Mouse (Mus musculus): ENCODE data around the gene Bcan. TPM values are rescaled to one million over a fixed set of nuclear protein-coding genes. Genes with fewer than 3 reads are reported as not detected.

Gene Bcan
- total RNA-seq, 1 experiment: 1.4 TPM

DNA sequence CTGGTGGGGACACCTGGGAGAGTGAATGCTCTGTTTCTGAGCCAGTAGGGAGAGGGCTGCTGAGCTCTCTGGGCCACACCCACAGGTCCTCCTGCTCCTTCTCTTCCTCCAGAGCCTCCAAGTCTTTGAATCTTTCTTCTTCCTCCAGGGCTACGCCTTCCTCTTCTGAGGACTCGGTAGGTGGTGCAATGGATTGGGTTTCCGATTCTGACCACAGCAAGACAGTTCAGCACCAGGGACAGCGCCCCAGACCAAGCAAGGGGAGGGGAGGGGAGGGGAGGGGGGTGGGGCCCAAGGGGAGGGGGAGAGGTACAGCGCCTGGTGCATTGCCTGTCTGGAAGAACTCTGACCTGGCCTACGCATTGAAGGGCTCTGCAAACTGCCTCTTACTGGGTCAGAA lies 6.6 kb downstream of the Bcan start:
- Histone ChIP-seq H3K9ac (ENCODE audit: insufficient read depth, low read depth, low read length, poor library complexity, severe bottlenecking) (no peak overlapping the region), H3K36me3 (ENCODE audit: control insufficient read depth, insufficient read depth, low read length, poor library complexity, severe bottlenecking) (no peaks in the 10 kb centered on the region), H3K4me3 (ENCODE audit: insufficient read depth in 1 of 2, low read depth in 1 of 2, low read length in 2 of 2, poor library complexity in 1 of 2, severe bottlenecking in 1 of 2) (no peak overlapping the region), H3K9me3 (ENCODE audit: control insufficient read depth, insufficient read depth, low read depth, low read length) (no peaks in the 10 kb centered on the region), H3K4me1 (ENCODE audit: control insufficient read depth in 2 of 2, insufficient read depth in 2 of 2, low read length in 2 of 2, poor library complexity in 1 of 2) (peaks cover 0 to 17% of the 10 kb centered on the region in 2 experiments; a peak in 2 of 4 replicates), H3K27ac (ENCODE audit: insufficient read depth, low read depth, low read length, poor library complexity, severe bottlenecking) (no peak overlapping the region)
- in situ Hi-C loops (cut with MboI; ENCODE audit: low sequenced_read_pairs in 2 of 2, unreplicated experiment in 2 of 2): no loop called here
- TF ChIP-seq CHD2 (IDR thresholded peaks at IDR 0.05; ENCODE audit: low read depth, low read length) (no peak), HCFC1 (IDR thresholded peaks at IDR 0.05; ENCODE audit: borderline replicate concordance, insufficient read depth, low read length) (no peak), ZNF384 (IDR thresholded peaks at IDR 0.05; ENCODE audit: low read depth, low read length) (no peak), ZC3H11A (IDR thresholded peaks at IDR 0.05; ENCODE audit: borderline replicate concordance, low read depth, low read length) (no peak), MAFK (IDR thresholded peaks at IDR 0.05; ENCODE audit: insufficient read depth, low read depth, low read length) (no peak)
- peak; percentile 90 for DNase-seq (ENCODE audit: low read depth, low spot score)

DNA sequence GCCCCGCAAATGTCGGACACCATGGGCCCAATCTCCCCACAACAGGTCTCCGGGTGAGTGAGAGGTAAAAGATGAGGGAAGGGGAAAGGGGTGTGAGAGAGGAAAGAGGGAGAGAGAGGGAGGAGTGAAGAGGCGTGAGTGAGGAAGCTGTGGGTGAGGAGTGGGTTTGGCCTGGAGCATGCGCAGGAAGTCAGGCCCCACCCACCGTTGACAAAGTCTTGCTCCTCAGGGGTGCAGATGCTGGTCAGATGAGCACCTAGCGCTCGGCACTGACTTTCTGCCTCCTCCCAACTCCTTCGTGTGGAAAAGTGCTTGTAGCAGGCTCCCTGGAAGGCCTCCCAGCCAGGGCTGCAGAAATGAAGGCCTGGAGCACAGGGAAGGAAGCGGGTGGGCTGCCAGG lies 10.1 kb downstream of the Bcan start:
- Histone ChIP-seq H3K4me3 (ENCODE audit: insufficient read depth in 1 of 2, low read depth in 1 of 2, low read length in 2 of 2, poor library complexity in 1 of 2, severe bottlenecking in 1 of 2) (no peak overlapping the region), H3K27ac (ENCODE audit: insufficient read depth, low read depth, low read length, poor library complexity, severe bottlenecking) (no peak overlapping the region), H3K9ac (ENCODE audit: insufficient read depth, low read depth, low read length, poor library complexity, severe bottlenecking) (no peak overlapping the region), H3K4me1 (ENCODE audit: control insufficient read depth in 2 of 2, insufficient read depth in 2 of 2, low read length in 2 of 2, poor library complexity in 1 of 2) (peaks cover 0 to 22% of the 10 kb centered on the region in 2 experiments; a peak in 2 of 4 replicates), H3K9me3 (ENCODE audit: control insufficient read depth, insufficient read depth, low read depth, low read length) (no peaks in the 10 kb centered on the region), H3K36me3 (ENCODE audit: control insufficient read depth, insufficient read depth, low read length, poor library complexity, severe bottlenecking) (no peaks in the 10 kb centered on the region)
- TF ChIP-seq HCFC1 (IDR thresholded peaks at IDR 0.05; ENCODE audit: borderline replicate concordance, insufficient read depth, low read length) (no peak), ZC3H11A (IDR thresholded peaks at IDR 0.05; ENCODE audit: borderline replicate concordance, low read depth, low read length) (no peak), CHD2 (IDR thresholded peaks at IDR 0.05; ENCODE audit: low read depth, low read length) (no peak), ZNF384 (IDR thresholded peaks at IDR 0.05; ENCODE audit: low read depth, low read length) (no peak), MAFK (IDR thresholded peaks at IDR 0.05; ENCODE audit: insufficient read depth, low read depth, low read length) (no peak)
- no peak for DNase-seq (ENCODE audit: low read depth, low spot score)
- in situ Hi-C loops (cut with MboI; ENCODE audit: low sequenced_read_pairs in 2 of 2, unreplicated experiment in 2 of 2): loop anchor here in 1 of 2 experiments (5.0 kb wide), 1 partner anchor 53 kb away; no protein-coding TSS in a partner anchor

DNA sequence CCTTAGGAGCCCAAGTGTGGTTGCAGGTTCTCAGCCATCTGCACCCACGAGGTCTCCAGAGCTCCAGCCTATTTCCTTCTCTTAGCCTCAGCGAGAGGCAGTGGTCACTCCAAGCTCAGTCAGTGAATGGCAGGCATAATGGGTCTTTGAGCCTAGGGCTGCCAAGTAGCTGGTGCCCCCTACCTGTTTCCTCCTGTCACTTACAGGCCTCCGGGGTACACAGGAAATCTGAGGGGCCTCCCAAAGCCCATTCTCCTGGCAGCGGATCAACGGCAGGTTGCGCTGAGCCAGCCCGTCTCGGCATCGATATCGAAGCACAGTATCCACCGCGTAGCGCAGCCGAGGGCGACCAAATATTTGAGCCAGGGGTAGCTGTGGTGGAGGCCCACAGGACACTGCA lies 12.0 kb downstream of the Bcan start:
- Histone ChIP-seq H3K36me3 (ENCODE audit: control insufficient read depth, insufficient read depth, low read length, poor library complexity, severe bottlenecking) (no peaks in the 10 kb centered on the region), H3K4me1 (ENCODE audit: control insufficient read depth in 2 of 2, insufficient read depth in 2 of 2, low read length in 2 of 2, poor library complexity in 1 of 2) (peaks cover 0 to 23% of the 10 kb centered on the region in 2 experiments; a peak in 2 of 4 replicates), H3K27ac (ENCODE audit: insufficient read depth, low read depth, low read length, poor library complexity, severe bottlenecking) (no peak overlapping the region), H3K9me3 (ENCODE audit: control insufficient read depth, insufficient read depth, low read depth, low read length) (no peaks in the 10 kb centered on the region), H3K4me3 (ENCODE audit: insufficient read depth in 1 of 2, low read depth in 1 of 2, low read length in 2 of 2, poor library complexity in 1 of 2, severe bottlenecking in 1 of 2) (peak overlapping the region; percentile 53 to 60), H3K9ac (ENCODE audit: insufficient read depth, low read depth, low read length, poor library complexity, severe bottlenecking) (peak overlapping the region; percentile 26; the same call in 1 of the 2 replicates)
- no peak for DNase-seq (ENCODE audit: low read depth, low spot score)
- in situ Hi-C loops (cut with MboI; ENCODE audit: low sequenced_read_pairs in 2 of 2, unreplicated experiment in 2 of 2): loop anchor here in 1 of 2 experiments (5.0 kb wide), 1 partner anchor 51 kb away; no protein-coding TSS in a partner anchor
- TF ChIP-seq HCFC1 (IDR thresholded peaks at IDR 0.05; ENCODE audit: borderline replicate concordance, insufficient read depth, low read length) (no peak), ZNF384 (IDR thresholded peaks at IDR 0.05; ENCODE audit: low read depth, low read length) (no peak), MAFK (IDR thresholded peaks at IDR 0.05; ENCODE audit: insufficient read depth, low read depth, low read length) (no peak), CHD2 (IDR thresholded peaks at IDR 0.05; ENCODE audit: low read depth, low read length) (no peak), ZC3H11A (IDR thresholded peaks at IDR 0.05; ENCODE audit: borderline replicate concordance, low read depth, low read length) (no peak)

DNA sequence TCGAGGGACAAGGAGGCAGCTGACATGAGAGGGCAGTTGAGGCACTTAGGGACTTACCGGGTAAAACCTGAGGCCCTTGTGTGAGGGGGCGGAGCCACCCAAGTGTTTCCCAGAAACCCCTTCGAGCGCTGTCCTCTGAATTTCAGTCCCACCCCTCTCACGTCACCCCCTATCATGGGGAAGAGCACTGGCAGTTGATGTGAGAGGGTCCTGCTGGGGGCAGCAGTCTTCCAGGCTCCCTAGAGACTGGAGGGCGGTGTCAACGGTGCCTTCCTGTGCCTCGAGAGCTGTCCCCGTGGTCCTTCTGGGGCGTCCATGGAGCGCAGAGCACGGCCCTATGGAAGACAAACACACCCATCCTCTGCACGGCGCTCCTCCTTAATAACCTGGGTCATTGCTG lies 12.4 kb downstream of the Bcan start:
- Histone ChIP-seq H3K27ac (ENCODE audit: insufficient read depth, low read depth, low read length, poor library complexity, severe bottlenecking) (no peak overlapping the region), H3K4me3 (ENCODE audit: insufficient read depth in 1 of 2, low read depth in 1 of 2, low read length in 2 of 2, poor library complexity in 1 of 2, severe bottlenecking in 1 of 2) (peak overlapping the region; percentile 53 to 60), H3K4me1 (ENCODE audit: control insufficient read depth in 2 of 2, insufficient read depth in 2 of 2, low read length in 2 of 2, poor library complexity in 1 of 2) (peaks cover under 1 to 23% of the 10 kb centered on the region in 2 experiments; a peak in 2 of 4 replicates), H3K36me3 (ENCODE audit: control insufficient read depth, insufficient read depth, low read length, poor library complexity, severe bottlenecking) (no peaks in the 10 kb centered on the region), H3K9ac (ENCODE audit: insufficient read depth, low read depth, low read length, poor library complexity, severe bottlenecking) (peak overlapping the region; percentile 26; the same call in 1 of the 2 replicates), H3K9me3 (ENCODE audit: control insufficient read depth, insufficient read depth, low read depth, low read length) (no peaks in the 10 kb centered on the region)
- peak; percentile 74 for DNase-seq (ENCODE audit: low read depth, low spot score)
- TF ChIP-seq CHD2 (IDR thresholded peaks at IDR 0.05; ENCODE audit: low read depth, low read length): no peak
- no peak for TF ChIP-seq HCFC1 (IDR thresholded peaks at IDR 0.05; ENCODE audit: borderline replicate concordance, insufficient read depth, low read length)
- TF ChIP-seq ZNF384 (IDR thresholded peaks at IDR 0.05; ENCODE audit: low read depth, low read length): no peak
- TF ChIP-seq MAFK (IDR thresholded peaks at IDR 0.05; ENCODE audit: insufficient read depth, low read depth, low read length): no peak
- no peak for TF ChIP-seq ZC3H11A (IDR thresholded peaks at IDR 0.05; ENCODE audit: borderline replicate concordance, low read depth, low read length)
- in situ Hi-C loops (cut with MboI; ENCODE audit: low sequenced_read_pairs in 2 of 2, unreplicated experiment in 2 of 2): loop anchor here in 1 of 2 experiments (5.0 kb wide), 1 partner anchor 50 kb away; no protein-coding TSS in a partner anchor

All from ES-E14 (cell line).